Mouse (Mus musculus) yolk sac, embryonic 10.5 days (tissue): ENCODE measurements around the gene Gm9999.

Experiments
- DNase-seq: peaks from one replicate; pipeline ENCODE4 v3.0.0-alpha.2; 2017; ENCODE audit warnings: low spot score

Gene Gm9999

GRCm38 (mm10) chr7:47027520-47027919, 44.1 kb downstream of the Gm9999 start:
- DNase-seq, result no peak

- no peak for DNase-seq
These were observed 47.3 kb downstream of the Gm9999 start for GRCm38 (mm10) chr7:47030517-47031193.

- DNase-seq, result no peak
These were observed 48.0 kb downstream of the Gm9999 start for GRCm38 (mm10) chr7:47031371-47031770.

GRCm38 (mm10) chr7:47034785-47035384, 51.5 kb downstream of the Gm9999 start:
- no peak for DNase-seq

- no peak for DNase-seq
These were observed 52.0 kb downstream of the Gm9999 start for GRCm38 (mm10) chr7:47035426-47035825.
